Mouse (Mus musculus) midbrain, embryonic 14.5 days (tissue): ENCODE measurements around the gene Wasf1. TPM values are rescaled to one million over a fixed set of nuclear protein-coding genes. Genes with fewer than 3 reads are reported as not detected.

ENCODE experiments used
- ATAC-seq: fragments of 200-750 bp; cut with Nextera tagmentation; 2 replicates; pipeline ENCODE4 v1.8.0; 2017; ENCODE audit warnings: moderate number of reproducible peaks, moderate library complexity; ENCODE audit not compliant: low FRiP score, low TSS enrichment
- DNase-seq: peaks from one replicate; pipeline ENCODE4 v3.0.0-alpha.2; 2015
- H3K27ac ChIP-seq: fragments of 300-500 bp; sonication (generic); replicated peaks from 2 replicates; pipeline ENCODE4 v1.5.1; 2014; ENCODE audit warnings: mild to moderate bottlenecking, low read depth, low read length, moderate library complexity
- H3K27me3 ChIP-seq: fragments of 300-500 bp; sonication (generic); 2 replicates; pipeline ENCODE4 v1.6.1; 2014; ENCODE audit warnings: low read length, control low read depth, mixed read lengths; ENCODE audit not compliant: control insufficient read depth, insufficient read depth
- H3K36me3 ChIP-seq: fragments of 300-500 bp; sonication (generic); 2 replicates; pipeline ENCODE4 v1.6.1; 2014; ENCODE audit warnings: low read length, control low read depth; ENCODE audit not compliant: control insufficient read depth, insufficient read depth
- H3K4me1 ChIP-seq: fragments of 300-500 bp; sonication (generic); 2 replicates; pipeline ENCODE4 v1.6.1; 2014; ENCODE audit warnings: mild to moderate bottlenecking, antibody characterized with exemption, low read length, control low read depth; ENCODE audit not compliant: control insufficient read depth, insufficient read depth
- H3K4me2 ChIP-seq: fragments of 300-500 bp; sonication (generic); 2 replicates; pipeline ENCODE4 v1.6.1; 2014; ENCODE audit warnings: mild to moderate bottlenecking, low read length, moderate library complexity
- H3K4me3 ChIP-seq: fragments of 300-500 bp; sonication (generic); replicated peaks from 2 replicates; pipeline ENCODE4 v1.5.1; 2014; ENCODE audit warnings: low read depth, low read length
- H3K9ac ChIP-seq: fragments of 300-500 bp; sonication (generic); replicated peaks from 2 replicates; pipeline ENCODE4 v1.6.1; 2014; ENCODE audit warnings: mild to moderate bottlenecking, low read length, moderate library complexity
- H3K9me3 ChIP-seq: fragments of 300-500 bp; sonication (generic); 2 replicates; pipeline ENCODE4 v1.6.1; 2016; ENCODE audit warnings: low read length, control low read depth, mixed read lengths; ENCODE audit not compliant: control insufficient read depth
- WGBS: fragments of 180-500 bp; shearing (Covaris S2); extraction: QIAGEN DNeasy Blood & Tissue Kit; methylation state at CpG from one replicate; pipeline ENCODE4 v1.1.7; 2014; 5-methylcytosine and 5-hydroxymethylcytosine counted together
- polyA plus RNA-seq: library from polyadenylated mRNA; unstranded; fragments of >200 nt; fragmentation: Nextera tagmentation; extraction: Ambion mirVana; gene quantifications from 2 replicates; pipeline ENCODE4 v1.2.1, GENCODE M21; 2014

Wasf1 gene
- polyA plus RNA-seq, 1 experiment from 2014 or later = 116 TPM

DNA sequence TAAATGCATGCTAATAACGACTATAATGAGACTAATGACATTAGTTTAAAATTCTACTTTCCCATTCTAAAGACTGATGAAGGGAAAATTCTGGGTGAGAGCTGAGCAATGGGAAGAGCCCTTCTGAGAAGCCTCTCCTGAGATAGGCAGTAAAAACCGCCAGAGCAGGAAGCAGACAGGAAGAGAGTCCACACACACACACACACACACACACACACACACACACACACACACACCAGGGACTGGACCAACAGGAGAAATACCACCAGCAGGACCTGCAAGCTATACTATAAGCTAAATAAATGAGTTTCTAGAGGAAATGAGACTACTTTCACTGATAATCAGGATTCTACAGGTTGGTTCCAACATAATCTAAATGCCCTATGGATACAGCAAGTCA is 27.7 kb upstream of the Wasf1 start:
- Histone ChIP-seq H3K4me1 (no peaks in the 10 kb centered on the region), H3K9me3 (no peaks in the 10 kb centered on the region), H3K9ac (no peak overlapping the region), H3K4me2 (no peak overlapping the region), H3K27ac (no peak overlapping the region), H3K36me3 (0 out of 2 replicates have a peak, but pooled peaks cover 2% of the 10 kb centered on the region), H3K27me3 (no peaks in the 10 kb centered on the region), H3K4me3 (no peak overlapping the region)
- 79% methylated on average over 2 of the region's 2 CpGs for WGBS
- no peak for DNase-seq
- ATAC-seq = no peak

- H3K9me3 ChIP-seq = no peaks in the 10 kb centered on the region
- ATAC-seq (no peak), DNase-seq (no peak)
- H3K27ac ChIP-seq = no peak overlapping the region
- no peak overlapping the region for H3K4me3 ChIP-seq
- H3K4me1 ChIP-seq = no peaks in the 10 kb centered on the region
- H3K4me2 ChIP-seq = no peak overlapping the region
- no peaks in the 10 kb centered on the region for H3K27me3 ChIP-seq
- H3K9ac ChIP-seq = no peak overlapping the region
- 91% methylated on average over 7 of the region's 7 CpGs for WGBS
- 0 out of 2 replicates have a peak, but pooled peaks cover 2% of the 10 kb centered on the region for H3K36me3 ChIP-seq
Measured at GRCm38 (mm10) chr10:40856703-40857102, 26.6 kb upstream of the Wasf1 start.

DNA sequence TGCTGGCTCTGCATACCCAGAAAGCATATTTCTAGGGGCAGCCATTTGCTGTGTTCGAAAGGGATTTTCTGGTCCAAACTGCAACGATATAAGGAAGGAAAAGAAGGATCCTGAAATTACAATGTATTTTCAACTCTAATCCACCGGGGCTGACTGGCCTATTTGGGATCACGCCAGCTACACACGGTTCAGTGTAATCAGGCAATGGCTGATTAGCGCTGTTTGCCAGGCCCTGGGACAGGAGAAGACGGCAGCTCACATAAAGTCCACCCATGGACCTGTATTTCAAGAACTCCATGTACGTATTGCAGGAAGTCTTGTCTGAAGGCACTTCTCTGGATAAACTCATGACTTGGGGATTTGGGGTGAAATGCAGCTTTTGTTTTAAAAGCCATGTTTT is 25.7 kb upstream of the Wasf1 start:
- no peak overlapping the region for H3K4me3 ChIP-seq
- no peak overlapping the region for H3K9ac ChIP-seq
- DNase-seq (peak; percentile 53), ATAC-seq (no peak)
- H3K36me3 ChIP-seq = no peaks in the 10 kb centered on the region
- no peaks in the 10 kb centered on the region for H3K4me1 ChIP-seq
- no peak overlapping the region for H3K4me2 ChIP-seq
- no peaks in the 10 kb centered on the region for H3K27me3 ChIP-seq
- WGBS = 72% methylated on average over 8 of the region's 8 CpGs
- 0 out of 2 replicates have a peak overlapping the region, but pooled peaks have one; percentile 26 for H3K27ac ChIP-seq
- no peaks in the 10 kb centered on the region for H3K9me3 ChIP-seq

DNA sequence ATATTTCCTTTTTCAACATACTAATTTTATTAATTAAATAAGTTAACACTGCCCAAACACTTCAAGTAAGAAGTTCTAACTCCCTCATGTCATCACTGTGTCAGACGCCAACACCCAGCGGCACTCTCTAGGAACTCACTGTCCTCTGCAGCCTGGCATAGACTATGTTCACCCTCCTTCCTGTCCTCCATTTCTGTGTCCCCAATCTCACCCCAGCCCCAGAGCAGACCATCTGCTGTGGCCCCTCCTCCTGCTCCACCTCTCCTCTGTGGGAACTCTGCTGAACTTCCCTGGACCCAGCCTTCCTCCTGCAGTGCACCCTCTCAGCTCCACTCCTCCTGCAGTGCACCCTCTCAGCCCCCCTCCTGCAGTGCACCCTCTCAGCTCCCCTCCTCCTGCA is 15.2 kb upstream of the Wasf1 start:
- Histone ChIP-seq H3K9me3 (no peaks in the 10 kb centered on the region), H3K36me3 (no peaks in the 10 kb centered on the region), H3K9ac (no peak overlapping the region), H3K4me1 (no peaks in the 10 kb centered on the region), H3K4me2 (no peak overlapping the region), H3K27ac (no peak overlapping the region), H3K27me3 (no peaks in the 10 kb centered on the region), H3K4me3 (no peak overlapping the region)
- no peak for DNase-seq
- no peak for ATAC-seq
- WGBS = 93% methylated on average over 2 of the region's 2 CpGs

GRCm38 (mm10) chr10:40871301-40871700 is 12.0 kb upstream of the Wasf1 start:
- H3K27me3 ChIP-seq = no peaks in the 10 kb centered on the region
- H3K4me1 ChIP-seq = no peaks in the 10 kb centered on the region
- no peak overlapping the region for H3K9ac ChIP-seq
- no peaks in the 10 kb centered on the region for H3K36me3 ChIP-seq
- H3K4me3 ChIP-seq = no peak overlapping the region
- H3K27ac ChIP-seq = no peak overlapping the region
- H3K4me2 ChIP-seq = no peak overlapping the region
- no peaks in the 10 kb centered on the region for H3K9me3 ChIP-seq
- DNase-seq = no peak
- 98% methylated on average over 2 of the region's 2 CpGs for WGBS
- ATAC-seq = no peak

DNA sequence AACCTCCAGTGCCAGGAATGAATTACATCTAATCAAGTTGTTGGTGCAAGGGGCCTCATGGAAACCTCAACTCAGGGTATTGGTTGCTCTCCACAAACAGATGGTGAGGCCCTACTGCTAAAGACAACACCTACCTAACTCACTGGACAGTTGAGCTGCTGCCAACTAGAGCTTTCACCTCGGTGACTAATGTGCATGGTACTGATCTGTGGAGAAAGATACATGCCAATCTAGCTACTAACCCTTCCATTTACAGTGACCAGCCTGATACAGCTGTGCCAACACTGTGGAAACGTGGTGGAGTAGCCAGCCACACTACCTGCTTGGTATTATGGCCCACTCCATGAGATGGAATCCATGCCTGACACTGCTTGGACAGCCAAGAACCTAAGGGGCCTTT is 11.2 kb upstream of the Wasf1 start:
- Histone ChIP-seq H3K4me2 (no peak overlapping the region), H3K36me3 (no peaks in the 10 kb centered on the region), H3K27ac (no peak overlapping the region), H3K27me3 (no peaks in the 10 kb centered on the region), H3K9me3 (no peaks in the 10 kb centered on the region), H3K4me1 (no peaks in the 10 kb centered on the region), H3K9ac (no peak overlapping the region), H3K4me3 (no peak overlapping the region)
- 94% methylated on average over 2 of the region's 2 CpGs for WGBS
- no peak for DNase-seq
- no peak for ATAC-seq

DNA sequence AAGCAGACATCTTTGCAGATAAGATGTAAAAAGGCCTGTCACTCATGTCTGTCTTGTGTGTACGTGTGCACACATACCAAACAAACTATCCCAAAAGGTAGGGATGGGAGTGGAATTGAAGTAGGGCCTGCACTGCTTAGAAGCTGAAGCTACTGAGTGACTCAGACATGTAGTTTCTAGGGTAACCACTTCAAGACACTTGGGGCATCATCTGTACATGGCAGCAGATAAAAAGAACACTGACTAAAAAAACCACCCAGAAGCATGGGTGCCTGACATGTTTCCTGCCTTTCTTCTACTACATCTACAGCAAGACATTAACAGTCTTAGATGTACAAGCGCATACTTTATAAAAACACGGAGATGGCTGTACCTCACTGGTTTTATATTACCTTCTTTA is 5.0 kb upstream of the Wasf1 start:
- Histone ChIP-seq H3K9ac (no peak overlapping the region), H3K27me3 (no peaks in the 10 kb centered on the region), H3K36me3 (no peaks in the 10 kb centered on the region; the same call in 1 of the 2 replicates), H3K4me1 (peaks cover 6% of the 10 kb centered on the region; the same call in 1 of the 2 replicates), H3K9me3 (no peaks in the 10 kb centered on the region), H3K4me2 (no peak overlapping the region), H3K27ac (no peak overlapping the region), H3K4me3 (no peak overlapping the region)
- WGBS = 87% methylated on average over 3 of the region's 3 CpGs
- ATAC-seq = no peak
- no peak for DNase-seq

DNA sequence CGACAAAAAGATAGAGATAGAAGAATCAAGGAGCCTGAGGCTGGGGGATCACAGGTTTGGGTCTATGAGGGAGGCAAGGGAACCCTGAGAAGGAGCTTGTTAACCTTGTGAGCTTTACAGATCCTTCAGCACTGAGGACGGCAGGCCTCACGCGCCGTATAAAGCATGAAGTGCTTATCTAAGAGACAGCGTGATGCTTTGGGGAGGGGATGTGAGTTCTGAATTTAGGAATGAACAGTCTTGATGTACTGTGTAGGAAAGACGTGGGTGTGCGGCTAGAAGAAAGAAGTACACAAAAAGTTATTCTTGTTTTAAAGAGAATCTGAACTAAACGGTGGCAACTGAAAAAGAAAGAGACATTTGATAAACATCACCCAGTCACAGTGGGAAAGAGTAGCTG is 3.3 kb upstream of the Wasf1 start:
- WGBS = 90% methylated on average over 9 of the region's 9 CpGs
- DNase-seq (no peak), ATAC-seq (no peak)
- Histone ChIP-seq H3K4me1 (peaks cover 6% of the 10 kb centered on the region; the same call in 1 of the 2 replicates), H3K4me2 (no peak overlapping the region), H3K27me3 (no peaks in the 10 kb centered on the region), H3K4me3 (no peak overlapping the region), H3K36me3 (no peaks in the 10 kb centered on the region; the same call in 1 of the 2 replicates), H3K9me3 (no peaks in the 10 kb centered on the region), H3K9ac (no peak overlapping the region), H3K27ac (no peak overlapping the region)

- ATAC-seq (no peak), DNase-seq (no peak)
- no peaks in the 10 kb centered on the region; the same call in 1 of the 2 replicates for H3K36me3 ChIP-seq
- no peak overlapping the region for H3K27ac ChIP-seq
- no peak overlapping the region for H3K4me3 ChIP-seq
- H3K27me3 ChIP-seq = no peaks in the 10 kb centered on the region
- WGBS = 74% methylated on average over 3 of the region's 3 CpGs
- H3K4me1 ChIP-seq = peaks cover 6% of the 10 kb centered on the region; the same call in 1 of the 2 replicates
- H3K4me2 ChIP-seq = peak overlapping the region; percentile 63; the same call in 1 of the 2 replicates
- H3K9me3 ChIP-seq = no peaks in the 10 kb centered on the region
- no peak overlapping the region for H3K9ac ChIP-seq
Measured at GRCm38 (mm10) chr10:40881236-40881635, 2.0 kb upstream of the Wasf1 start.
